Mouse (Mus musculus) right cerebral cortex, adult 18-20 months (tissue): ENCODE measurements around the gene Rps6ka5.

Experiments used
- DNase-seq: peaks from one replicate; pipeline ENCODE4 v3.0.0; 2022; ENCODE audit warnings: mixed read lengths

Gene Rps6ka5

DNA sequence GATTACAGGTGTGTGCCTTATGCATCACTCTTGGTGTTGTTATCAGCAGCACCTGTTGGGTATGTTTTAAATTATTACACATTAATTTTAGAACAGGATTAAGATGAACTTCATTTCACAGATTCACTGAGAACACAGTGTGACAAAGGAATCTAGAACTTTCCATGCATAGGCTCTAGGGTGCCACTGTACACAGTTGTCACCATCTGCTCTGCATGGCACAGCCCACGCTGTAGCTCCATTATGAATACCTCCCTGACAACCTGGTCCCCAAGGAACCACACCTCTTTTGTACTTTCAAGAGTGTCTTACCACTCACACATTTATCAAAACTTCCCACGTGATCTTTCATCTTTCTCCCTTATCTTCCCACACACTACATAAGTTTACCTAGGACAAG lies 140.2 kb downstream of the Rps6ka5 start:
- DNase-seq: peak; percentile 51

DNA sequence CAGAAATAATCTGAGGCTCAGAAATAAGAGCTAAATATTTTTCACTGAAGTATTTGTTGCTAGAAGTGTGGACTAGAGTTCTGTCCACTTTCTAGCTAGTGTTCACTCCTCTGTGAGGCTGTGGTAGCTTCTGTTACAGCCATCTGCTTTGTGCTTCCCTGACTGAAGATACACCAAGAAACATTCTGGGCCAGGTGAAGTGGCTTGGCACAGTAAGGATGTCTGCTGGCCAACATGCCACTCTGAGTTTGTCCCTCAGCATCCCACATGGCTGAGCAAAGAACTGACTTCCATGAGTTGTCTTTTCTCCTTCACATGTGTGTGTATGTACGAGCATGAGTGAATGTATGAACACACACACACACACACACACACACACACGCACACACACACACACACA lies 147.6 kb downstream of the Rps6ka5 start:
- no peak for DNase-seq

DNA sequence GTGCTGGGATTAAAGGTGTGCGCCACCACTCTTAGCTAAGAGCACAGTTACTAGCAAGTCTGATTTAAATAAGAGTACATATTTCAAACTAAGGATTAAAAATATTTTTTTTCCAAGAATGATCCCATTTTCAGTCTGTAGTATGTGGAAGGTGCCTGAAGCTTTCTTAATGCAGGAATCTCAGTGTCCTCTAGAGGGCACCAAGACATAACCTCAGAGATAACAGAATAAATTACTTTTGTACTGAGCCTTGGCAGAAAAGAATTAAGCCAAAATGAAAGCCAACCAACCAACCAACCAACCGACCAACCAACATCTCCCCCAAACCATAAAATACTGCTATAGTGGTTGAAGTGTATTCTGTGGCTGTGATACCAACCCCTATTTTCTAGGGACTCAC lies 148.5 kb downstream of the Rps6ka5 start:
- peak; percentile 68 for DNase-seq

DNA sequence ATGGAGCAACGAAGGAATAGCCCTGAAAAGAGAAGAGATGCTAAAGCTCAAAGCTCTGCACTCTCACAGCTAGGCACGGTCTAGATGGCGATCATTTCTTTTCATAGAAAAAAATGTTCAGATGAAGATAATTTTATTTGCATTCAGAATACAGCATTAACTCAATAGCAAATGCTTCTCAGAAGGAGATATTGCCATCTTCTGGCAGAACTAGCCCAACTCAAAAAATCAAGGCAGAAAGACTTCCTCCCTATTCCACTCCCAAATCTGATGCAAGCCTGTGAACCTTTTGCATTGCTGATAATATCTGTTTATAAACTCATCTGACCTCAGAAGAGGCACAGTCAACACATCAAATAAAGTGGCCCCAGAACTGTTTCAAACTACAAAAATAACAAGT lies 151.0 kb downstream of the Rps6ka5 start:
- DNase-seq: peak; percentile 21

DNA sequence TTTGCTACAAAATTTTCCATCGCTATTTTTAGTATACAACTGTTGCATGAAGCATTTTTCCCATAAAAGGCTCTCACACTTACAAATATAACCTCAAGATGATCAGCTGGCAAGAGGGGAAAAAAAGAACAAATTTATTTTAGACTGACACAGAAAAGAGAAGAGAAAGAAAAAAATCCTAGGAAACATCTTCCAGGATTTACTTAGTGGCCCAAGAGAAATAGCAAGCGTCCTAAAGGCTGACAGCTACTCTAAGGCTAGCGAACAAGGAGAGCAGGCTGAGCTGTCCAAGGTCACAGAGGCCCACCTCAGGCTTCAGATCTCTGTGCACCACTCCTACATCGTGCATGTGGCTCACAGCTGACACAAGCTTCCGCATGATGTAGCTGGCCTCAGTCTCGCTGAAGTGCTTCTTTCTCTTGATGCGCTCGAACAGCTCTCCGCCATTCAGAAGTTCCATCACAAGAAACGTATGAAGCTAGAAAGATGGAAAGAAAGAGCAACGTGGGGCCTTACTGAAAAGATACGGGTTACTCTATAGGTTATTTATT lies 156.2 kb downstream of the Rps6ka5 start:
- peak; percentile 24 for DNase-seq

DNA sequence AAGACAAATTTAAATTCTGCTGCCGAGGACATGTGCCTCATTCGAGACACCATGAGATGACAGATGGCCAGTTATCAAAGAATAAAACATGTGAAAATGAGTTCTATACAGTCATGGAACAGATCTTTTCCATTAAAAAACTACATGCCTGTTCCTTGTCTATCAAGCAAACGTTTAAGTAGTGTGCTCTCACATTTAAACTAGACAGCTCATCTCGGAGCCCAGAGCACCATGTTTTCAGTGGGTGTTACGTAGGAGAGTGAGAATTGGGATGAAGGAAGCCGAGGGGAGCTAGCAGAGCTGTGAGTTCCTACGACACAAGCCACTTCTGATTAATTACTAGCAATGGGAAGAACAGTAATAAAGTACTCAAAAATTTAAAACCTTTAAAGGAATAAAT lies 158.0 kb downstream of the Rps6ka5 start:
- peak; percentile 86 for DNase-seq

DNA sequence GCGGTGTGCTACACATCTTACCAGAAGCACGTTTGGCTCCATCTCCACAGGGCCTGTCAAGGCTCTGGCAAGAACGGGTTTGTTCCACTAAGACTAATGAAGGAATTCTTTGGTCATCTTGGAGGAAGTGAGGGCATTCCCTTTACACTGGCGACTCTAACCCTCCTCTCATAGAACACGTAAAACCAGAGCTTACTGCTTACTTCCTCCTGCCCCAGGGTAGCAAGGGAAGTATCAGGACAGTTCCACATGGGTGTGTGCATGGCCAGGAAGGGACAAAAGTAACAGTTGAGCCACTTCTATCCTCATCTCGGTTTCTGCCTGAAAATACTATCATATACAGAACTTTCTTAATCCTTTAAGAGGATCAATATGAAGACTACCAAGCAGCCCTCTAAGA lies 158.7 kb downstream of the Rps6ka5 start:
- no peak for DNase-seq

DNA sequence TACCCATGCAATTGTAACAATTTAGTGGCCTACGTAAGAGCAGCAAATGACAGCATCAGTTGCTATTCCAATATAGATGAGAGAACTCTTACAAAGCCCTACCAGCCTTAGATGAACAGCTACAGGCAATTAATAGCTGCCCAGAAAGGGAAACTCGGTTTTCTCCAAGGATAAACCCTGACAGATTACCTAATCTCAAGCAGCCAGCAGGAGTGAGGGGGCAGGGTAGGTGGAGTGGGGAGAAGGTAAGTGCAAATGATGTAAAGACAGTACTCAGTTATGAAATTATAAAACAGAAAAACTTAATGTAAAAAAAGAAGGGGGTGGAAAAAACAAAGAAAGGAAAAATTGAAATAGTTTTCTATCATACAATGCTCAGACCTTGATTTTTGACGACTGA lies 159.2 kb downstream of the Rps6ka5 start:
- DNase-seq: peak; percentile 46

DNA sequence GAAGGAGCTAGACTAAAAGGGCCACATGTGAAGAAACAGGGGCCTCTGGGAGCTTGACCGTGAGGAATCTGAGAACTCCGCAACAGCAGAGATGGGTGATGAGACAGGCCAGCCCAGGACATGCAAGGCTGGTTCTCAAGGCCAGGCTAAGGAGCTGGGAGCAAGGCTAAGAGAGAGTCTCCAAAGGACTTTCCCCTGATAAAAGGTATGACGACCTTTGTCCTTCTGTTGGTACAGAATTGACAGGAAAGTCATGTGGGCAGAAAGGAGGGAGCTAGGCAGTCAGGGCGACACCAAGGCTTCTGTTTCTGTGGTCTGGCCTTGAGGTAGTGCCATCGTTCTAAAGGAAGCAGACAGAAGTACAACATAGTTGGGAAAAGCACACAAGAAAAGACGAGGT lies 173.1 kb downstream of the Rps6ka5 start:
- DNase-seq: no peak

DNA sequence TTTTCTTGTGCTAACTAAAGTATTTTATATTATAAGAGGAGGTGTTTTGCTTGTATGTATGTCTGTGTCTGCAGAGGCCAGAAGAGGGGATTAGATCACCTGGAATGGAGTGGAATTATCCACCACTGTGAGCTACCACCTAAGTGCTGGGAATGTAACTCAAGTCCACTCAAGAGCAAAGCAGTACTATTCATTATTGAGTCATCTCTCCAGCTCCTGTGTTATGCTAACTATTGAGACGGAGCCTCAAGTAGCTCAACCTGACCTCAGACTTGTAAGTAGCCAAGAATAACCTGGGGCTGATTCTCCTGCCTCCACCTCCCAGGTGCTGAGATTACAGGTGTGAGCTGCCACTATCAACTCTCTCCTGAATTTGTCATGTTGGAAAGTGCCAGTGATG lies 174.8 kb downstream of the Rps6ka5 start:
- no peak for DNase-seq

DNA sequence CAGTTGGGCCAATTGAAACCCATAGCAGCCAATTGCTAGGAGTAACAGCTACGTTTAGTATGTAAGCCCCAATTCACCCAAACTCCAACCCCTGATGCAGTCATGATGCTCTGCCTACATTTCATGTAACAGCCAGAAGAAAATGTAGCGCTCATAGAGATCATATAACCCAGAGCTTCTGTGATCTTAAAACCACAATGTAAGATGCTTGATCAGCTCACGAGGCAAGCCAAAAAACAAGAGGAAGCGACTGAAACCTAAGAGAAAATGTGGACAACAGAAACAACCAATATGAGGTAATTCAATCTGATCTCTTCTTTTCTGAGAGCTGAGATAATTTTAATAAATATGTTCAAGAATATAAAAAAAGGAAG lies 182.6 kb downstream of the Rps6ka5 start:
- no peak for DNase-seq

DNA sequence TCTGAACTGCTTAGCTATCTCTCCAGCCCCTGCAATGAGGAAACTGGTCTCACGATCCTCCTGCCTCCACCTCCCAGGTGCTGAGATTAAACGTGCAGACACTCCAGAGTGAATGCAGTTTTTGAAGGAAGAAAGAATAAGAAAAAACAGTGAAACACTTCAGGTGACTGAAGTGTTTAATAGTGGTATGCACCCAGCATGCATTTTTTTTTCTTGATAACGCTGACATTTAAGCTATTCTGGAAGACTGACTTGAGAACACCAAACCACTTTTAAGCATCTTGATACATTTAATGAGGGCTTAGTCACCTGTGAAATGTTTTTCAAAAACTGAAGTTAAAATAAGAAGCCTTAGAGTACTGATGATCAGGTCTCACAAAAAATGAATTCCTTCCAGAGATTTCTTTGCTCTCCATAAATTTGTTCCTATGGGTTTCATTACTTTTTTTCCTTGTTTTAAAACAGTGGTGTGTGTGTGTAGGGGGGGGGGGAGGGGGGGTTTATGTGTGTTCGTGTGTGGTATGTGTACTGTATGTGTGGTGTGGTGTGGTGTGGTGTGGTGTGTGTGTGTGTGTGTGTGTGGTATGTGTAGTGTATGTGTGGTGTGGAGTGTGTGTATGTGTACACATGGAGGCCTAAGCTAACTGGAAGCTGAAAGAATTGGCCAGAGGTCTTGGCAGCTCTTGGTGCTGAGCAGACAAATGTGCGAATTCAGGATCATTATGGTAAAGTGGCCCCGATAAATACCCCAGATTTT lies 183.2 kb downstream of the Rps6ka5 start:
- DNase-seq: no peak

DNA sequence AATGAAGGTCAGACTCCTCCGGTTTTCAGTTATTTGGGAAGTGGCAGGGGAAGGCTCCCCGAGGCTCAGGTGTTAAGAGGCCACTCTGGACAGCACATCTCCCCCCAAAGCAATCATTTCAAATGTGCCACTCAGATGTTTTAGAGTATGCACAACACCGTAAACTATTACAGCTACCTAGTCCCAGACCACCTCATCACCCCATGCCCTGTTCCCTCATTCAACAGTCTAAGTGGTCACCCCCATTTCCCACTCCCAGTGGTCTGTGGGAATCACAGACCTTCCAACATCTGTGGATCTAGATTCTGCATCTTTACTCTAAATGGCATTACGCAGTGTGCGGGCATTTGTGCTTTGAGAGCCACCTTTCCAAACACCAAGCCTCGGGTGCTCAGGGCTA lies 184.3 kb downstream of the Rps6ka5 start:
- no peak for DNase-seq

DNA sequence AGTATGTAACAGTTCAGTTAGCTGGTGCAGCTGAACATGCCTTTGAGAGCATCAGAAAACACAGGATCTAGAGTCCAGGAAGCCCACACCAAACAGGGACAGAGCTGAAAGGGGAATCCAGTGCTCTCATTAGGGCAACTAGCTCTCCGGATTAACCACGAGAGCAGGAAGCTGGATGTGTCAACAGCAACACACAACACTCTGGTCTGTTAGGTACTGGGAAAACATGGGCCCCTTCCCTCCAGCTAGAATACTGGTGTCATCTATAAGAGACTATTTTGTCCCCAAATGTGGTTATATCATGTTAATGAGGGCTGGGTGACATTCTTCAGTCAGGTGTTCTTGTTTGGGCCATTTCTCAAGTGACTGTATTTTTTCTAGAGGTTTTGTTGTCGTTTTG lies 184.7 kb downstream of the Rps6ka5 start:
- DNase-seq: no peak

DNA sequence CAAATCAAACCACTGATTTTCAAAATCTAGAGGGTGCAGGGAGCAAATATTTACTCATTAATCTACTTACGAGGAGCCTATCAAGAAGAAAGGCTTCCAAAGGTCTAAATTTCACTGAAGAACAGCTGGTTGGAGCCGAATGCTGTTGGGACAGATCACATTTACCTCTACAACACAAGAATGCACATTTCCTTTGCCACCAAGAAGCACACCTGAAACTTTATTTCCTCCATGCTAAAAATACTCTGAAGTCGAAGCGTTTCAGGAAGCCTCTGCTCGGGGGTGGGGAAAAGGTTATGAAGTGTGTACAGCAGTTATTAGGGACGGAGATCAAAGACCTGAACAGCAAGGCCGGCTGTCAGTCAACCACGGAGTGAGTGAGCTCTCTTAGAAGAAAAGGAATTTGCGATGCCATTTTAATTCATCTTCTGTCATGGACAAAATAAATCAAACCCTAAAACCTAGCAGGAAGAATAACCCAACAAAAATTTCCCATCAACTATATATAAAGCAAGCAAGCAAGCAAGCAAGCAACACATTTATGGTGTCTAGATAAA lies 187.5 kb downstream of the Rps6ka5 start:
- DNase-seq: no peak

DNA sequence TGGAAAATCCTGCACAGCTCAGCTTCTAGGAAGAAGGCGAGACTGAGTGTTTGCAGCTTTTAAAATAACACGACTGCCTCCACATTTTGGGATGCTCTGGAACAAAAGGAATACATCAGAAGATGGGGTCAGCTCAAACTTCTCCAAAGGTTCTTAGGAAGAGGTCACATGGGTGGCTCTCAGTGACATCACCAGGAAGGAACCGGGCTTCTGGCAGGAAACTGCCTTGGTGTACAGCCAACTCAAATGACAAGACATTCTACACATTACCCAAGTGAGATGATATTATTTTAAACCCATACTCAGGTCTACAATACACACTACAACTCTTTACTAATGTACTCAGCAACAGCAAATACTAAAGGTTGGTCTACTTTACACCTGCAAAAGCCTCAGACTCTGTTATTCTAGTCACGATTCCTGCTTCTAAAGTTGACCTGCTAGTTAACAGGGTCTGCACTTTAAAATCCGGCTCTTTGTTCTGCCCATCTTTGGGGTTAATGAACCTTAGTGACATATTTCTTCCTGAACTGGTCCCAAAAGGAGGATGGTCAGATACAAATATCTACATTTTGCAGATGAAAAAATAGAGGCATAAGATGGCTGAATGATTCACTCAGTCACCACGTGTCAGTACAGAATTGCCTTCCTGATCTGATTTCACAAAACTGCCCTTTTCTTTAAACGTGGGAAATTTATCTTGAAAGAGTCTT lies 188.2 kb downstream of the Rps6ka5 start:
- DNase-seq: no peak

DNA sequence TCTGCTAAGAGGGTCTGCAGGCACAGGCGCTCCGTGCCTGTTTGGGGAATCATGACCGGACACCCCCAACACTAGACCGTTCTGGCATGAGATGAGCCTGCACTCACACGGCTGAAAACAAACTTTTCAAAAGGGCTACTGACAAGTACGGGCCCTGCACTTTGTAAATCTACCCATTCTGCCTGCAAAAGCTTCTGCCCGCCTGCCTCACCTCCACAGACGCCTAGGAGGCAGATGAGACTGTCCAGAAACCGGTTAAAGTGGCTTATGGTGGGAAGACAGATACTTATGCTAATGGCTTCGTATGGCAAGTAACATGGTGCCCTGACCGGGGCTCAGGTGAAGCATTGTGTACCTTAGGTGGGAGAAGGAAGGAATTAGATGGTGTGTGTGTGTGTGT lies 189.7 kb downstream of the Rps6ka5 start:
- DNase-seq: no peak

DNA sequence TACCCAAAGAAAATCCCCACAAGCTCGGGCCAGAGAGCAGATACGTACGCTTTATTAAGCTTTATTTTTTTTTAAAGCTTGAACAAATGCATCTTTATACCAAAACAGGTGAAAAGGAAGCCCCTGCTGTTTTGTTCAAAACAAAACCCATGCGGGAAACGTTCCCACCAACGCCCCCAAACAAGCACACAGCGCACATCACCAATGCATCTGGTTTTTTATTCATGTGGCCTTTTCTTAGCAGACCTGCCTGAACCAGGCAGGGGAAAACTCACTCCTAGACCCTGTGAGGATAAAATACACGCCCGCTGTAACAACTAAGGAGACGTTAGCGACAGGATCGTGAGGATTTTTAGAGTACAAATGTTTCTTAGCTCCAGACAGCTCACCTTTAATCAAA lies 191.8 kb downstream of the Rps6ka5 start:
- DNase-seq: no peak

DNA sequence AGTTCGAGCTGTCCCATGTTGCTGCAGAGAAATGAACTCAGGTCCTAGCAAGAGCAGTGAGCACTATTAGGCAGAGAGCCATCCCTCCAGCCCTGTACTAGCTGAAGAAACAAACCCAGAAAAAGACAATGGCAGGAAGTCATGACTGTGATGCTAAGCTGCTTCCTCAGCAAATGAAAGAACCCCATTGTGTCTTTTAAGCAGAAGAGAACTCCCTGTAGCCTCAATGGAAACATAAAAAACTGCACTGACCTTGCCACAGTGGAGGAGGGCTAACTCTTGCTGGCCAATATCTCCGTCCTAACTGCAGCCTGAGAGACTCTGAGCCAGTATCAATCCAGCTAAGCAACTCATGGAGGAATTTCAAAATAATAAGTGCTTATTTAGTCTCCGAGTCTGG lies 192.8 kb downstream of the Rps6ka5 start:
- no peak for DNase-seq

DNA sequence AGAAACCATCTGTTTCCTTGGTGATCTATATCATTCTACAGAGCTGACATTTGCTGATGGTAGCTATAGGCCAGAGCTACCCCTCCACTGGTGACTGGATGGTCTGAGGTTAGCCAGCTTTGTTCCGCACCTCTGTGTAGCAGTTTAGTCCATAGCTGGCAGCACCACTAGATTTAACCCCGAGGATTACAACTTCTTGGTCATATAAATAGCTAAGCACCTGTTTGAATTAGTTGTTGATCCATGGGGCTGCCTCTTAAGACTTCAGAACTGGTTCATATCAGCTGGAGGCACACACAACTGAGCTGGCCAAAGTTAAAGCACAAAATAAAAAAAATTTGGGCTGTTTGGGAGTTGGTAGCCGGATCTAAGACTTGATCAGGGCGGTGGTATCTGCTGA lies 193.6 kb downstream of the Rps6ka5 start:
- no peak for DNase-seq

DNA sequence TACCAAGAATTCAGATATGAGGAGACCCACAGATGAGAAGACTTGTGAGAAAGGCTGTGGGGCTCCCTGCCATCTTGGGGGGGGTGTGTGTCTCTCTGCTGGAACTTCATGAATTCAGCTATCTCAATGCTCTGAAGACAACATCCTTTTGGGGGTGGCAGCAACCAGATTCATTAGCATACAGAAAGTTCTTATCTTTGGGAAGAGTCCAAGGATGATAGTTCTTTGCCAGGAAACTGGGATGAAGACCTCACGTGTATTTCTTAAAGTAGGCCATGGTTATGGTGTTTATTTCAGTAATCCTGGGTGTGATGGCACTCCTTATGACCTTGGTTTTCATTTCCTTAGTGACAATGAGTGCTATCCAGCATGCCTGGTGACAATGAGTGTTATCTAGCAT lies 195.0 kb downstream of the Rps6ka5 start:
- DNase-seq: no peak

DNA sequence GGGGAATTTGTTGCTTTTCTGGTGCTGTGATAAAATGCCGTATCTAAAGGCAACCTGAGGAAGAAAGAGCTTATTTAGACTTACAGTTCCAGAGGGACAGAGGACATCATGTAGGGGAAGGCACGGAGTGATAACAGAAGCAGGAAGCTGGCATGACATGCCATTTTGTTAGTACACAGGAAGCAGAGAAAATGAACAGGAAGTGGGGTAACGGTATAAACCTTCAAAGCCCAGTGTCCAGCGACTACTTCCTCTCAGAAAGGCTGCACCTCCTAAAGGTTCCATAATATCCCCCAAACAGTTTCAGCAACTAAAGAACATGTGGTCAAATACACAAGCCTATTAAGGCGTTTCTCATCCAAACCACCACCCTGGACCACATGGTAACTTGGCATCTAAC lies 195.9 kb downstream of the Rps6ka5 start:
- no peak for DNase-seq

DNA sequence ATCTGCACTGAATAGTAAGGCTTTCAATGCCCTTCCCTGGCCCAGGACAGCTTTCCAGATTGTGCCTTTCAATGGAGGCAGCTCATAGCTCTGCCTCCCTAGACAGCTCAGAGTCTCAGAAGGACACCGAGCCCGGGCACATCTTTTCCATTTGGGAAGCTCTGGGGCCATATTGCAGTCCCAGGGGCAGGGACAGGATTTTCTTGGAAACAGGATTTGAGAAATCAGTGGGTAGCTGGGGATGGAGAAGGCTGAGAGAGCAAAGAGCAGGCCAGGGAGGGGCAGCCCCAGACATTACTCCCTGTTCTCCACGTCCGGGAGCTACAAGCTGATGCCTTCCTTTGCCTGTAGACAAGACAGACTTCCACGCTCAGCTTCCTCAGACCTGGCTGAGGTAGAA lies 197.1 kb downstream of the Rps6ka5 start:
- no peak for DNase-seq

DNA sequence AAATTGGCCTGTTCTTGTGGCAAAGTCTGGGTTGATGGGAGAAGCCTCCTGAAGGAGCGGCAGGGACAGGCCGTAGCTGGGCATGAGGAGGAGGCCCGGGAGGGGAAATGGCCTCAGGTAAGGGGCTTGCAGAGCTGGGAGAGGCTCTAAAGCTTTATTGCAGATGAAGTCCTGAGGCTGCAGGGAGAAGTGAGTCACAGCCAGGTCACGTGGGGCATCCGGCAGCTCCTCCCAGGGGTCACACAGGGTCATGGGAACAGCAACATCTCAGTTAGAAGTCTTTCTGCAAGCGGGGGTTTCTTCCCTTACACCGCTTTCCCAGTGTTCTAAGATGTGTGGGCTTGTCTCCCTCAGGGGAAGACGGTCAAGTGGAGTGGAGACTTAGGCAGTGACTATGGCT lies 197.6 kb downstream of the Rps6ka5 start:
- no peak for DNase-seq
